ENCODE assay signal across 8 mouse cellular contexts in the genomic region with DNA sequence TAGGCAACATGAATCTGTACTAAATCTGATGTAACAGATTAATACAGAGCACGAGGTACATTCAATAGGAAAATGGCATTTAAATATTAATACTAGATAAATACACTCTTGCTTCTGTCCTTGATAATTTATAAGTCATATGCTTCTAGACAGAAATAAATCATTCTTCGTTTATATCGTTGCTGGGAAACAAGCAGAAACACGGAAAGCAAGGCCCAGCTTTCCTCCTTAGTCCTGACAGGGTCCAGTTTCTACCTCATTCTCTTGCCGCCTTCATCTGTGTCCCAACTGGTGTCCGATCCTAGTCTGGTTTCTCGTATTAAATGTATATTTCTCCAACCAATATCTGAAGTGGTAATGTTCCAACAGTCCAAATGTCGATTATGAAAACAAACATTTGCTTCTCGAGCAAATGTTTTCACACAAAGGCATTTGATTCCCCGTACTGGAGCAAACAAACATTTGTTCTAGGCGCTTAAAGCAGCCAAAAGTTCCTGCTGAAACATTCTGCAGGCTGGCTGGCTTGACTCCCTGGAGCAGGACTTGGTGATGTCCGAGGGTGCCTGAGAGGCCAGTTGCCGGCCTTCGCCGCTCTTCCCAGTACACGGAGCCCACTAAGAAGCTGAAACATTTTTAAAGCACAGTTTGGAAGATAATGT.
DNase-seq lines count a peak whose midpoint lies in the region; ATAC-seq and TF ChIP-seq lines count a peak whose summit lies in the region.
"Had no signal": no experiment of that assay in that cellular context is flagged by ENCODE, and none has a peak within 500 bp of the region (broad histone marks: within the 10 kb centered on the region; RNA-seq: fewer than 3 reads in every experiment).

No protein-coding gene starts in this region.

- no peaks in the 10 kb centered on the region for H3K27me3 ChIP-seq in hindbrain, embryonic 12.5 days
- H3K27me3 ChIP-seq in stomach, embryonic 15.5 days (replicated peaks) = no peaks in the 10 kb centered on the region
- H3K27me3 ChIP-seq: liver, embryonic 13.5 days had no signal

- no peak for TF ChIP-seq CTCF in lung, adult 2 months (IDR thresholded peaks at IDR 0.05; ENCODE audit: insufficient read depth, low read length)

- DNase-seq in ovary, postnatal 14 days (ENCODE audit: low spot score) = peak; percentile 13
- DNase-seq in ovary, adult 18-20 months (ENCODE audit: low spot score) = no peak
- peak; percentile 43 for DNase-seq in lung, adult 2 months
- no peak for DNase-seq in right cerebral cortex, postnatal 25 days
- no peak for DNase-seq in left cerebral cortex, postnatal 14 days (ENCODE audit: low spot score in 2 of 2)
- DNase-seq: liver, embryonic 13.5 days had no signal

- ATAC-seq in hindbrain, embryonic 12.5 days (ENCODE audit: low FRiP score) = no peak
- peak; percentile 22; the same call in 1 of the 2 replicates for ATAC-seq in stomach, embryonic 15.5 days (ENCODE audit: insufficient read depth, low FRiP score, low read depth)

- H3K36me3 ChIP-seq in hindbrain, embryonic 12.5 days = no peaks in the 10 kb centered on the region
- no peaks in the 10 kb centered on the region for H3K36me3 ChIP-seq in stomach, embryonic 15.5 days
- H3K36me3 ChIP-seq: liver, embryonic 13.5 days had no signal

- no peak overlapping the region for H3K4me3 ChIP-seq in hindbrain, embryonic 12.5 days
- H3K4me3 ChIP-seq in lung, adult 2 months (replicated peaks; ENCODE audit: extremely low read depth, low read depth, low read length) = no peak overlapping the region
- no peak overlapping the region for H3K4me3 ChIP-seq in stomach, embryonic 15.5 days (replicated peaks)
- H3K4me3 ChIP-seq: liver, embryonic 13.5 days had no signal

- no peak for TF ChIP-seq POLR2A in lung, adult 2 months (IDR thresholded peaks at IDR 0.05; ENCODE audit: borderline replicate concordance, extremely low read depth, low read depth, low read length)

- peaks cover 22% of the 10 kb centered on the region for H3K4me1 ChIP-seq in hindbrain, embryonic 12.5 days
- H3K4me1 ChIP-seq in lung, adult 2 months (ENCODE audit: control insufficient read depth, insufficient read depth, low read length) = no peaks in the 10 kb centered on the region; the same call in 1 of the 2 replicates
- no peaks in the 10 kb centered on the region for H3K4me1 ChIP-seq in stomach, embryonic 15.5 days
- H3K4me1 ChIP-seq: liver, embryonic 13.5 days had no signal

- no peaks in the 10 kb centered on the region for H3K9me3 ChIP-seq in hindbrain, embryonic 12.5 days (replicated peaks)
- H3K9me3 ChIP-seq in stomach, embryonic 15.5 days = no peaks in the 10 kb centered on the region
- H3K9me3 ChIP-seq: liver, embryonic 13.5 days had no signal

- intact Hi-C loops in left cerebral cortex, postnatal 14 days (cut with DNase I) = no loop called here

- H3K9ac ChIP-seq in hindbrain, embryonic 12.5 days = no peak overlapping the region
- no peak overlapping the region for H3K9ac ChIP-seq in stomach, embryonic 15.5 days
- H3K9ac ChIP-seq: liver, embryonic 13.5 days had no signal

- WGBS in hindbrain, embryonic 12.5 days = 65% methylated on average over 16 of the region's 16 CpGs
- 29% methylated on average over 16 of the region's 16 CpGs for WGBS in lung, adult 2 months
- WGBS in stomach, embryonic 15.5 days = 27% methylated on average over 16 of the region's 16 CpGs

- peak overlapping the region; percentile 55; the same call in 1 of the 2 replicates for H3K27ac ChIP-seq in hindbrain, embryonic 12.5 days
- H3K27ac ChIP-seq in stomach, embryonic 15.5 days = peak overlapping the region; percentile 88
- H3K27ac ChIP-seq: liver, embryonic 13.5 days had no signal

- H3K4me2 ChIP-seq in hindbrain, embryonic 12.5 days (replicated peaks) = no peak overlapping the region
- peak overlapping the region; percentile 27; the same call in 1 of the 2 replicates for H3K4me2 ChIP-seq in stomach, embryonic 15.5 days
- H3K4me2 ChIP-seq: liver, embryonic 13.5 days had no signal

Comparison
In these comparisons a context has a peak if more than half of its experiments do, and no peak if none do; other contexts are left out.
1. DNase-seq: peak in ovary, postnatal 14 days (single experiment) and lung, adult 2 months (single experiment); none in ovary, adult 18-20 months (single experiment), right cerebral cortex, postnatal 25 days (single experiment) and left cerebral cortex, postnatal 14 days (0 of 2).